Mouse (Mus musculus): ENCODE measurements around the gene Slc22a17.

Gene Slc22a17

GRCm38 (mm10) chr14:54856703-54857102 lies 56.2 kb downstream of the Slc22a17 start:
- DNase-seq: no peak
